15 mouse cellular contexts compared by ENCODE assay signal in the genomic region with DNA sequence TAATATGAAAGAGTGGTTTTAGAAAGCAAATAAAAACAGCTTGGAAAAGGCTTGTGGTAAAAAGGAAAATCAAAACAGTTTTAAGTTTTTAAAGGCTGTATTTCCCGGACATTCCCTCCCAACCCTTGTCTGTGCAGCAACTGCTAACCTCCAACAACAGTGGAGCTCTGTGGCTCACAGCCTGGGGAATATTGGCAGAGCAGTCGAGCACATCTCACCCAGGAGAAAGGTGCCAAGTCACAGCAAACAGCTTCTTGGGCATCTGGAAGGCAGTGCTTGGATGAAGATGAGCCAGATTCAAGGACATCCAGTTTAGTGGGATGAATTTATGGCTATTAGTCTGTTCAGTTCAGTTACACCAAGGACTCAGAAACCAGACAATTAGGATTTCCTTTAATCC.
A peak's percentile ranks its signal among the peaks of the same experiment; 100 is the strongest.
DNase-seq lines count a peak whose midpoint lies in the region; TF ChIP-seq lines count a peak whose summit lies in the region.
"Had no signal": no experiment of that assay in that cellular context is flagged by ENCODE, and none has a peak within 500 bp of the region (broad histone marks: within the 10 kb centered on the region; RNA-seq: fewer than 3 reads in every experiment).

No protein-coding gene starts in this region.

- peak; percentile 10 for DNase-seq in gastrocnemius, postnatal 10 days
- DNase-seq in gastrocnemius, adult 18-20 months (ENCODE audit: low spot score): no peak
- DNase-seq in lung, postnatal 10 days: peak; percentile 20
- DNase-seq in lung, adult 2 months: no peak
- peak; percentile 2 for DNase-seq in cerebellum, adult 9-11 months
- peak; percentile 26 to 39 for DNase-seq in layer of hippocampus, postnatal 14 days (ENCODE audit: low spot score in 2 of 2)
- DNase-seq in heart, adult 2 months: no peak
- DNase-seq: adrenal gland, postnatal 36 days; heart, adult 11 months; heart, postnatal 10 days; thymus, postnatal 36 days had no signal

- no peak overlapping the region for H3K9ac ChIP-seq in heart, adult 2 months (ENCODE audit: low read depth, low read length)
- H3K9ac ChIP-seq: embryonic facial prominence, embryonic 12.5 days; forebrain, embryonic 13.5 days; limb, embryonic 13.5 days; lung, embryonic 15.5 days had no signal

- 45% methylated on average over 2 of the region's 2 CpGs for WGBS in lung, adult 2 months
- WGBS in heart, adult 2 months: 46% methylated on average over 2 of the region's 2 CpGs

- no peaks in the 10 kb centered on the region for H3K4me1 ChIP-seq in lung, adult 2 months (ENCODE audit: control insufficient read depth, insufficient read depth, low read length)
- H3K4me1 ChIP-seq in heart, adult 2 months (ENCODE audit: control insufficient read depth, insufficient read depth, low read length): no peaks in the 10 kb centered on the region
- H3K4me1 ChIP-seq: embryonic facial prominence, embryonic 12.5 days; forebrain, embryonic 13.5 days; limb, embryonic 13.5 days; lung, embryonic 15.5 days had no signal

- H3K79me2 ChIP-seq in heart, adult 2 months (replicated peaks; ENCODE audit: control insufficient read depth, insufficient read depth, low read length): no peaks in the 10 kb centered on the region

- intact Hi-C loops in heart, adult 2 months (cut with DNase I): no loop called here

- no peak for TF ChIP-seq EP300 in heart, adult 2 months (IDR thresholded peaks at IDR 0.05; ENCODE audit: insufficient read depth, low read depth, low read length)

- H3K27ac ChIP-seq in heart, adult 2 months: no peak overlapping the region
- H3K27ac ChIP-seq: embryonic facial prominence, embryonic 12.5 days; forebrain, embryonic 13.5 days; limb, embryonic 13.5 days; lung, embryonic 15.5 days had no signal

- no peak for TF ChIP-seq CTCF in lung, adult 2 months (IDR thresholded peaks at IDR 0.05; ENCODE audit: insufficient read depth, low read length)
- TF ChIP-seq CTCF in heart, adult 2 months (IDR thresholded peaks at IDR 0.05): no peak

- no peaks in the 10 kb centered on the region for H3K27me3 ChIP-seq in heart, adult 2 months (ENCODE audit: control insufficient read depth, insufficient read depth, low read length)
- H3K27me3 ChIP-seq: embryonic facial prominence, embryonic 12.5 days; forebrain, embryonic 13.5 days; limb, embryonic 13.5 days; lung, embryonic 15.5 days had no signal

- no peak for TF ChIP-seq POLR2A in lung, adult 2 months (IDR thresholded peaks at IDR 0.05; ENCODE audit: borderline replicate concordance, extremely low read depth, low read depth, low read length)
- no peak for TF ChIP-seq POLR2A in heart, adult 2 months (IDR thresholded peaks at IDR 0.05; ENCODE audit: insufficient read depth, low read depth, low read length)

- no peak overlapping the region for H3K4me3 ChIP-seq in lung, adult 2 months (replicated peaks; ENCODE audit: extremely low read depth, low read depth, low read length)
- H3K4me3 ChIP-seq in heart, adult 2 months: no peak overlapping the region
- H3K4me3 ChIP-seq: embryonic facial prominence, embryonic 12.5 days; forebrain, embryonic 13.5 days; limb, embryonic 13.5 days; lung, embryonic 15.5 days had no signal

- no peaks in the 10 kb centered on the region for H3K36me3 ChIP-seq in heart, adult 2 months (ENCODE audit: control insufficient read depth, insufficient read depth, low read length)
- H3K36me3 ChIP-seq: embryonic facial prominence, embryonic 12.5 days; limb, embryonic 13.5 days; lung, embryonic 15.5 days had no signal

Comparison
In these comparisons a context has a peak if more than half of its experiments do, and no peak if none do; other contexts are left out.
1. DNase-seq: peak in gastrocnemius, postnatal 10 days (single experiment), lung, postnatal 10 days (single experiment), cerebellum, adult 9-11 months (single experiment) and layer of hippocampus, postnatal 14 days (2 of 2); none in gastrocnemius, adult 18-20 months (single experiment), lung, adult 2 months (single experiment) and heart, adult 2 months (0 of 2).